Mouse (Mus musculus) heart, embryonic 11.5 days (tissue): Measurements from ENCODE around the gene Scrt2. TPM values are rescaled to one million over a fixed set of nuclear protein-coding genes. Genes with fewer than 3 reads are reported as not detected.

ENCODE experiments used
- ATAC-seq: fragments of 200-750 bp; cut with Nextera tagmentation; replicated peaks from 2 replicates; pipeline ENCODE4 v1.8.0; 2017; ENCODE audit warnings: moderate library complexity; ENCODE audit not compliant: insufficient number of reproducible peaks, low FRiP score, low TSS enrichment
- H3K27ac ChIP-seq: fragments of 300-500 bp; sonication (generic); 2 replicates; pipeline ENCODE4 v1.5.1; 2014; ENCODE audit warnings: mild to moderate bottlenecking, low read depth, low read length
- H3K27me3 ChIP-seq: fragments of 300-500 bp; sonication (generic); 2 replicates; pipeline ENCODE4 v1.6.1; 2014; ENCODE audit warnings: mild to moderate bottlenecking, low read length, mixed read lengths; ENCODE audit not compliant: control insufficient read depth, insufficient read depth
- H3K36me3 ChIP-seq: fragments of 300-500 bp; sonication (generic); 2 replicates; pipeline ENCODE4 v1.6.1; 2014; ENCODE audit warnings: mild to moderate bottlenecking, low read length, moderate library complexity, mixed read lengths; ENCODE audit not compliant: control insufficient read depth, insufficient read depth
- H3K4me1 ChIP-seq: fragments of 300-500 bp; sonication (generic); 2 replicates; pipeline ENCODE4 v1.6.1; 2014; ENCODE audit warnings: low read length; ENCODE audit not compliant: control insufficient read depth, insufficient read depth
- H3K4me2 ChIP-seq: fragments of 300-500 bp; sonication (generic); 2 replicates; pipeline ENCODE4 v1.6.1; 2014; ENCODE audit warnings: mild to moderate bottlenecking, moderate library complexity
- H3K4me3 ChIP-seq: fragments of 300-500 bp; sonication (generic); 2 replicates; pipeline ENCODE4 v1.5.1; 2014; ENCODE audit warnings: low read depth, low read length
- H3K9ac ChIP-seq: fragments of 300-500 bp; sonication (generic); 2 replicates; pipeline ENCODE4 v1.6.1; 2014; ENCODE audit warnings: mild to moderate bottlenecking, low read depth, low read length, moderate library complexity
- H3K9me3 ChIP-seq: fragments of 300-500 bp; sonication (generic); replicated peaks from 2 replicates; pipeline ENCODE4 v1.6.1; 2016; ENCODE audit warnings: low read length; ENCODE audit not compliant: control insufficient read depth
- WGBS: fragments of 180-500 bp; shearing (Covaris S2); extraction: QIAGEN DNeasy Blood & Tissue Kit; methylation state at CpG from one replicate; pipeline ENCODE4 v1.1.7; 2014; ENCODE audit not compliant: insufficient replicate concordance; 5-methylcytosine and 5-hydroxymethylcytosine counted together
- polyA plus RNA-seq: library from polyadenylated mRNA; unstranded; fragments of >200 nt; fragmentation: Nextera tagmentation; extraction: Ambion mirVana; gene quantifications from 2 replicates; pipeline ENCODE4 v1.2.1, GENCODE M21; 2014

Scrt2 gene
- polyA plus RNA-seq, 1 experiment from 2014 or later: 0.11 TPM

- H3K9me3 ChIP-seq: no peaks in the 10 kb centered on the region
- no peak for ATAC-seq
- 0 out of 2 replicates have a peak overlapping the region, but pooled peaks have one; percentile 12 for H3K4me3 ChIP-seq
- no peaks in the 10 kb centered on the region for H3K36me3 ChIP-seq
- H3K9ac ChIP-seq: no peak overlapping the region
- H3K4me1 ChIP-seq: peaks cover 4% of the 10 kb centered on the region; the same call in 1 of the 2 replicates
- WGBS: 2% methylated on average over 29 of the region's 29 CpGs
- H3K4me2 ChIP-seq: peak overlapping the region; percentile 28
- H3K27me3 ChIP-seq: peaks cover 68% of the 10 kb centered on the region
- no peak overlapping the region for H3K27ac ChIP-seq
Measured at GRCm38 (mm10) chr2:152094856-152095545, 13.7 kb downstream of the Scrt2 start.

DNA sequence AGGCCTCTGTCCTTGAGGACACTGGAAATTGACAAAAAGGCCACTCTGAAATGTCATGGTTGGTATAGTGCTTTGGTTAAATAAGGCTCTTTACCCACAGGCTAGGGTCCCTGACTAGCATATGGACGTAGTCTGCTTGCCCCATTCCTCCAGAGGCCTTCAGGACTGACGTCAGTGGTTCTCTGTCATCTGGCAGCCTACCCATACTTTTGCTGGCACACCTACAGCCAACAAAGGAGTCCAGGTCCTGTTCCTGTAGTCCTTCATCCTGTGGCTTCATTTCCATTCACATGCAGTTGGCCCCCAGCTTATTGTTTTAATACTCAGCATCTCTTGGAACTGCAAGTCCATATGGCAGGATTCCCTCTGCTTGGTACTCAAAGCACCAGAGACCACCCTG lies 15.6 kb downstream of the Scrt2 start:
- Histone ChIP-seq H3K9me3 (no peaks in the 10 kb centered on the region), H3K9ac (no peak overlapping the region), H3K27ac (no peak overlapping the region), H3K36me3 (no peaks in the 10 kb centered on the region), H3K4me1 (peaks cover 4% of the 10 kb centered on the region; the same call in 1 of the 2 replicates), H3K27me3 (peaks cover 59% of the 10 kb centered on the region), H3K4me3 (no peak overlapping the region), H3K4me2 (no peak overlapping the region)
- ATAC-seq: no peak
- WGBS: 83% methylated on average over 2 of the region's 2 CpGs

GRCm38 (mm10) chr2:152097916-152098315 lies 16.6 kb downstream of the Scrt2 start:
- Histone ChIP-seq H3K27me3 (peaks cover 54% of the 10 kb centered on the region), H3K4me1 (peaks cover 4% of the 10 kb centered on the region; the same call in 1 of the 2 replicates), H3K4me3 (no peak overlapping the region), H3K27ac (no peak overlapping the region), H3K4me2 (no peak overlapping the region), H3K9ac (no peak overlapping the region), H3K9me3 (no peaks in the 10 kb centered on the region), H3K36me3 (no peaks in the 10 kb centered on the region)
- 76% methylated on average over 11 of the region's 11 CpGs for WGBS
- ATAC-seq: no peak

DNA sequence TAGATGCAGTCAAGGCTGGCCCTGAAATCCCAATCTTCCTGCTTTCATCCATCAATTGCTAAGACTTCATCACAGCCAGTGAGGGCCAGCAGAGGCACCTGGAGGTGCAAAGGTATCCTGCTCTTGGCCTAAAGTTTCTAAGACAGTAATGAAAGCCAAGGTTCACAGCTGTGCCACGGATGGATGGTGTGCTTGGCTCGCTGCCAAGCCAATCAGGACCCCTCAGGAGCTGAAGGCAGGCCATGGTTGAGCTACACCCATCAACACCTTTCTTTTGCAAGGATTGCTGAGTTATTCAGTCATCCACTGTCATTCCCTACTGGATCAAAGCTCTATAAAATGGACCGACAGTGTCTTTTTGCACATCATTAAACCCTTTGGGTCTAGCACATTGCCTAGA lies 18.2 kb downstream of the Scrt2 start:
- no peak overlapping the region for H3K9ac ChIP-seq
- WGBS: 68% methylated on average over 3 of the region's 3 CpGs
- ATAC-seq: no peak
- no peaks in the 10 kb centered on the region for H3K36me3 ChIP-seq
- H3K9me3 ChIP-seq: no peaks in the 10 kb centered on the region
- no peaks in the 10 kb centered on the region; the same call in 1 of the 2 replicates for H3K4me1 ChIP-seq
- no peak overlapping the region for H3K4me3 ChIP-seq
- no peak overlapping the region for H3K4me2 ChIP-seq
- no peak overlapping the region for H3K27ac ChIP-seq
- peaks cover 38% of the 10 kb centered on the region for H3K27me3 ChIP-seq

DNA sequence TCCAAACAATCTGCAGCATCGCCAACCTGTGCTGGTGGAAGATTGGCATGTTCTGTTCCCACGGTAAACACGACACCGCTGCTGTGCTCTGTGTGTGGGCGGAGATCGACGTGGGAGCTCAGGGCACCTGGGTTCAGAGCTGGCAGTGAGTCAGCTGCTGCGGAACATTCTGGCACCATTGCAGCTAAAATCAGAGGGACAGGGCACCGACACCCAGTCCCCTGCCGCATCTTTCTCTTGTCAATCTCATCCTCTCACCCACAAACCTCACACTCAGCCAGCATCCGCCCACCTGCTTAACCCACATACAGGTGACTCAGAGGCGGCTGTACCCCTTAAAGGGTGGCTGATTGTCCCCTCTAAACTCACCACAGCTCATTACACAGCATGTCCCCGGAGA lies 20.4 kb downstream of the Scrt2 start:
- no peaks in the 10 kb centered on the region for H3K9me3 ChIP-seq
- no peak overlapping the region for H3K4me3 ChIP-seq
- no peaks in the 10 kb centered on the region for H3K36me3 ChIP-seq
- no peak overlapping the region for H3K9ac ChIP-seq
- no peak for ATAC-seq
- no peak overlapping the region for H3K4me2 ChIP-seq
- no peaks in the 10 kb centered on the region for H3K4me1 ChIP-seq
- peaks cover 15% of the 10 kb centered on the region for H3K27me3 ChIP-seq
- 70% methylated on average over 13 of the region's 13 CpGs for WGBS
- no peak overlapping the region for H3K27ac ChIP-seq

DNA sequence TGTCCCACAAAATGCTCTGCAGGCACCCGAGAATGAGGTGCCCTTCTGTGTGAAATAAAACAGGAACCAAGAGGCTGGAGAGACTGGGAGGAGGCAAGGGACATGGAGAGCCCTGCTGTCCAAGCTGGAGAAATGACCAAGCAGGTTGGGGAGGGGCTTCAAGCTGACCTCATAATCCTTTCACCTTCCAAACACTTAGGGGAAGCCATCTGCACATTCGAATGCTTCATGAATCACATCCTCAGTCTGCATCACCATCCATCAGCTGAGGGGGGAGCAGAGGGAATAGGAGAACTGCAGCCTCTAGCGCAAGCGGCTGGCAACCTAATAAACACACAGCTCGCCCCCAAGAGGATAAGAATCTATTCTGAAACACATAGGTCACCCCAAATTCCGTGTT lies 21.0 kb downstream of the Scrt2 start:
- Histone ChIP-seq H3K9ac (no peak overlapping the region), H3K4me2 (no peak overlapping the region), H3K4me1 (no peaks in the 10 kb centered on the region), H3K27ac (no peak overlapping the region), H3K4me3 (no peak overlapping the region), H3K27me3 (peaks cover 14% of the 10 kb centered on the region; the same call in 1 of the 2 replicates), H3K9me3 (no peaks in the 10 kb centered on the region), H3K36me3 (no peaks in the 10 kb centered on the region)
- ATAC-seq: no peak
- WGBS: 59% methylated on average over 6 of the region's 6 CpGs

DNA sequence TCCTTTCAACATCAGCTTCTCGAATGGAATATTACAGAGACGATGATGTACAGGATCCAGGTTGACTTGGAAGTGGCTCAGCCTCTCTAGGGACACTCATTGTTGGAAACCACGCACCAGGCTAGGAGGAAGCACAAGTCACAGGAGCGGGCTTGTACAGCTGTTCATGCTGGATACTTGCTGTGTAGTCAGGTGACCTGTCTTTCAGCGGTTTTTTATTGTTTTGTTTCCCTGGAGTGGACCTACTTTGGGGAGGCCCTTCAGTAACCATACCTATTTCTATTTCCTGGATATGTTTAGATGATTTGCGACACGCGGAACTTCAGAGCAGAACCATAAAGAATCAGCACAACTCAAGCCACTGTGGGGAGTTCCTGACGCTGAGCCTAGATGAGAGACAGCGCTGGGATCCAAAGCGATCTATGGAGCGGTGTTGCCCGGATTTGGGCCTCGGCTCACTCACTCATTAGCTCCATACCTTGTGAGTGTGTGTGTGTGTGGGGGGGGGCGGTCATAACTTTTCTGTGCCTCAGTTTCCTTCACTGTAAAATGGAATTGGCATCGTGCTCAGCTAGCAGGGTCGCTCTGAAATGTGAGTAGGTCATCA lies 23.5 kb downstream of the Scrt2 start:
- peak overlapping the region; percentile 73 for H3K4me3 ChIP-seq
- H3K9me3 ChIP-seq: no peaks in the 10 kb centered on the region
- peak overlapping the region; percentile 84 for H3K9ac ChIP-seq
- H3K4me2 ChIP-seq: peak overlapping the region; percentile 88
- H3K27ac ChIP-seq: peak overlapping the region; percentile 70
- H3K27me3 ChIP-seq: peaks cover 11% of the 10 kb centered on the region; the same call in 1 of the 2 replicates
- no peaks in the 10 kb centered on the region for H3K36me3 ChIP-seq
- peak; percentile 56 for ATAC-seq
- 20% methylated on average over 17 of the region's 17 CpGs for WGBS
- no peaks in the 10 kb centered on the region for H3K4me1 ChIP-seq

GRCm38 (mm10) chr2:152105318-152106224 lies 24.2 kb downstream of the Scrt2 start, which contains the start of gene Srxn1:
Srxn1 (plus strand) TSS chr2:152105516.
- peak; percentile 92 for ATAC-seq
- Histone ChIP-seq H3K4me2 (peak within 1 kb of the TSS; percentile 88), H3K36me3 (no peaks in the 10 kb centered on the region), H3K27ac (peak within 1 kb of the TSS; percentile 70), H3K4me3 (peak within 1 kb of the TSS; percentile 73), H3K4me1 (no peaks in the 10 kb centered on the region), H3K27me3 (peaks cover 11% of the 10 kb centered on the region; the same call in 1 of the 2 replicates), H3K9ac (peak within 1 kb of the TSS; percentile 84), H3K9me3 (no peaks in the 10 kb centered on the region)
- WGBS: 1% methylated on average over 81 of the region's 84 CpGs
